Mouse (Mus musculus) ES-Bruce4 (cell line): ENCODE data around the gene Sox5. TPM values are rescaled to one million over a fixed set of nuclear protein-coding genes. Genes with fewer than 3 reads are reported as not detected.

Experiments
- H3K27ac ChIP-seq: 2 replicates; pipeline ENCODE4 v1.5.1; 2012; ENCODE audit warnings: low read length, inconsistent platforms; ENCODE audit not compliant: insufficient read depth
- H3K27me3 ChIP-seq: 2 replicates; pipeline ENCODE4 v1.6.1; 2012; ENCODE audit warnings: mild to moderate bottlenecking, low read length, inconsistent platforms; ENCODE audit not compliant: control insufficient read depth, poor library complexity, insufficient read depth, severe bottlenecking
- H3K36me3 ChIP-seq: 2 replicates; pipeline ENCODE4 v1.6.1; 2012; ENCODE audit warnings: inconsistent platforms, mild to moderate bottlenecking, low read length, moderate library complexity; ENCODE audit not compliant: control insufficient read depth, poor library complexity, insufficient read depth, severe bottlenecking
- H3K4me1 ChIP-seq: one replicate; pipeline ENCODE4 v1.8.1; 2011; ENCODE audit warnings: low read length; ENCODE audit not compliant: control insufficient read depth, insufficient read depth
- H3K4me3 ChIP-seq: 2 replicates; pipeline ENCODE4 v1.5.1; 2011; ENCODE audit warnings: low read depth, mild to moderate bottlenecking, low read length
- H3K9ac ChIP-seq: 2 replicates; pipeline ENCODE4 v1.6.1; 2012; ENCODE audit warnings: low read depth, mild to moderate bottlenecking, inconsistent platforms; ENCODE audit not compliant: poor library complexity, severe bottlenecking
- H3K9me3 ChIP-seq: replicated peaks from 2 replicates; pipeline ENCODE4 v1.6.1; 2012; ENCODE audit warnings: mild to moderate bottlenecking, low read length, inconsistent platforms; ENCODE audit not compliant: control insufficient read depth, poor library complexity, insufficient read depth, severe bottlenecking
- CTCF ChIP-seq: IDR thresholded peaks from one replicate; pipeline ENCODE4 v1.8.1; 2011; ENCODE audit warnings: low read depth, low read length
- EP300 ChIP-seq: IDR thresholded peaks from 2 replicates; pipeline ENCODE4 v1.6.1; 2011; ENCODE audit warnings: low read depth, low read length; ENCODE audit not compliant: insufficient read depth
- POLR2A ChIP-seq: IDR thresholded peaks from one replicate; pipeline ENCODE4 v1.8.1; 2011; ENCODE audit warnings: low read length; ENCODE audit not compliant: insufficient read depth
- polyA plus RNA-seq: library from polyadenylated mRNA; stranded (reverse); fragments of >200 nt; gene quantifications from 2 replicates; pipeline ENCODE4 v1.2.4, GENCODE M21; 2011; ENCODE audit warnings: low read depth; ENCODE audit not compliant: missing spikeins, insufficient read depth, insufficient read length

Gene Sox5
- polyA plus RNA-seq, 1 experiment: not detected

GRCm38 (mm10) chr6:144553476-144553875, 228.3 kb downstream of the Sox5 start:
- Histone ChIP-seq H3K4me1 (no peaks in the 10 kb centered on the region), H3K4me3 (no peak overlapping the region), H3K9me3 (no peaks in the 10 kb centered on the region), H3K27ac (no peak overlapping the region), H3K36me3 (no peaks in the 10 kb centered on the region), H3K9ac (no peak overlapping the region), H3K27me3 (no peaks in the 10 kb centered on the region)
- no peak for TF ChIP-seq POLR2A
- no peak for TF ChIP-seq CTCF
- no peak for TF ChIP-seq EP300

GRCm38 (mm10) chr6:144548991-144549390, 232.8 kb downstream of the Sox5 start:
- TF ChIP-seq EP300 (no peak), CTCF (no peak), POLR2A (no peak)
- Histone ChIP-seq H3K27ac (no peak overlapping the region), H3K4me1 (no peaks in the 10 kb centered on the region), H3K36me3 (no peaks in the 10 kb centered on the region), H3K27me3 (no peaks in the 10 kb centered on the region), H3K4me3 (no peak overlapping the region), H3K9me3 (no peaks in the 10 kb centered on the region), H3K9ac (no peak overlapping the region)

GRCm38 (mm10) chr6:144547141-144547540, 234.6 kb downstream of the Sox5 start:
- TF ChIP-seq POLR2A (no peak), EP300 (no peak), CTCF (no peak)
- no peaks in the 10 kb centered on the region for H3K9me3 ChIP-seq
- no peak overlapping the region for H3K9ac ChIP-seq

GRCm38 (mm10) chr6:144545549-144545948, 236.2 kb downstream of the Sox5 start:
- Histone ChIP-seq H3K4me1 (no peaks in the 10 kb centered on the region), H3K4me3 (no peak overlapping the region), H3K9me3 (no peaks in the 10 kb centered on the region), H3K27me3 (no peaks in the 10 kb centered on the region), H3K36me3 (no peaks in the 10 kb centered on the region; the same call in 1 of the 2 replicates), H3K27ac (no peak overlapping the region), H3K9ac (no peak overlapping the region)
- TF ChIP-seq POLR2A (no peak), EP300 (no peak), CTCF (no peak)

More at GRCm38 (mm10) chr6:144547141-144547540, 234.6 kb downstream of the Sox5 start:
- Histone ChIP-seq H3K27me3 (no peaks in the 10 kb centered on the region), H3K4me1 (no peaks in the 10 kb centered on the region), H3K4me3 (no peak overlapping the region), H3K36me3 (no peaks in the 10 kb centered on the region), H3K27ac (no peak overlapping the region)

GRCm38 (mm10) chr6:144541316-144541715, 240.5 kb downstream of the Sox5 start:
- Histone ChIP-seq H3K9me3 (no peaks in the 10 kb centered on the region), H3K4me1 (no peaks in the 10 kb centered on the region), H3K9ac (no peak overlapping the region), H3K4me3 (no peak overlapping the region), H3K36me3 (no peaks in the 10 kb centered on the region; the same call in 1 of the 2 replicates), H3K27me3 (no peaks in the 10 kb centered on the region), H3K27ac (no peak overlapping the region)
- TF ChIP-seq CTCF (no peak), EP300 (no peak), POLR2A (no peak)

GRCm38 (mm10) chr6:144539439-144540192, 242.2 kb downstream of the Sox5 start:
- Histone ChIP-seq H3K4me1 (no peaks in the 10 kb centered on the region), H3K36me3 (no peaks in the 10 kb centered on the region; the same call in 1 of the 2 replicates), H3K9me3 (no peaks in the 10 kb centered on the region), H3K27ac (no peak overlapping the region), H3K27me3 (no peaks in the 10 kb centered on the region), H3K4me3 (no peak overlapping the region), H3K9ac (no peak overlapping the region)
- no peak for TF ChIP-seq CTCF
- no peak for TF ChIP-seq POLR2A
